Mouse (Mus musculus): ENCODE results near the gene Psg18.
"Not testable (repeated sequence)": the region's sequence is repeated elsewhere in the genome, so short reads cannot be mapped to it uniquely, and the experiment has no call there.

Psg18 gene

GRCm38 (mm10) chr7:18354909-18355308 is at the start of gene Psg18:
Gene Psg18 (minus strand): TSS chr7:18355009.
- DNase-seq (ENCODE audit: low spot score) = not testable (repeated sequence)

GRCm38 (mm10) chr7:18403407-18403806 is 48.6 kb upstream of the Psg18 start:
- no peak for DNase-seq (ENCODE audit: low spot score)

GRCm38 (mm10) chr7:18402527-18403237 is 47.9 kb upstream of the Psg18 start:
- DNase-seq (ENCODE audit: low spot score) = no peak

- DNase-seq (ENCODE audit: low spot score) = not testable (repeated sequence)
Observed at GRCm38 (mm10) chr7:18391483-18391882, 36.7 kb upstream of the Psg18 start.

- DNase-seq (ENCODE audit: low spot score) = no peak
Observed at GRCm38 (mm10) chr7:18378295-18378694, 23.5 kb upstream of the Psg18 start.

- DNase-seq (ENCODE audit: low spot score) = not testable (repeated sequence)
Observed at GRCm38 (mm10) chr7:18335411-18335810, 19.4 kb downstream of the Psg18 start.

Measured in ovary, postnatal 10 days (tissue).